Mouse (Mus musculus) G1E (cell line): Measurements from ENCODE around the gene Tenm2. TPM values are rescaled to one million over a fixed set of nuclear protein-coding genes. Genes with fewer than 3 reads are reported as not detected.

Experiments used
- ATAC-seq: 2 replicates; pipeline ENCODE4 v1.8.0; 2016; ENCODE audit warnings: mild to moderate bottlenecking; ENCODE audit not compliant: insufficient number of reproducible peaks, poor library complexity, low FRiP score, severe bottlenecking; ENCODE audit errors: extremely low read depth
- DNase-seq: peaks from one replicate; pipeline ENCODE4 v3.0.0; 2012; ENCODE audit warnings: low spot score
- H3K27me3 ChIP-seq: 2 replicates; pipeline ENCODE4 v1.6.1; 2012; ENCODE audit warnings: mild to moderate bottlenecking, low read length, inconsistent platforms; ENCODE audit not compliant: insufficient read depth
- H3K36me3 ChIP-seq: replicated peaks from 2 replicates; pipeline ENCODE3; 2012; ENCODE audit warnings: mild to moderate bottlenecking, inconsistent platforms
- H3K4me1 ChIP-seq: 2 replicates; pipeline ENCODE4 v1.6.1; 2012; ENCODE audit warnings: low read depth, low read length, inconsistent platforms, mixed read lengths; ENCODE audit not compliant: insufficient read depth
- H3K4me3 ChIP-seq: 2 replicates; pipeline ENCODE4 v1.5.1; 2012; ENCODE audit warnings: low read depth, mild to moderate bottlenecking, inconsistent platforms, low read length, moderate library complexity, mixed read lengths
- H3K9me3 ChIP-seq: replicated peaks from 2 replicates; pipeline ENCODE4 v1.6.1; 2012; ENCODE audit warnings: inconsistent platforms
- CTCF ChIP-seq: IDR thresholded peaks from 2 replicates; pipeline ENCODE4 v1.5.1; 2012; ENCODE audit warnings: low read depth, low read length, inconsistent platforms, mixed read lengths
- GATA1 ChIP-seq: IDR thresholded peaks from 2 replicates; pipeline ENCODE4 v1.6.1; 2012; ENCODE audit warnings: borderline replicate concordance, low read length, inconsistent platforms, mixed read lengths
- GATA2 ChIP-seq: IDR thresholded peaks from 2 replicates; pipeline ENCODE4 v1.6.1; 2012; ENCODE audit warnings: low read depth, low read length, inconsistent platforms, borderline replicate concordance
- POLR2AphosphoS5 ChIP-seq: IDR thresholded peaks from 2 replicates; pipeline ENCODE4 v1.6.1; 2012; ENCODE audit warnings: low read depth, low read length, inconsistent platforms; ENCODE audit not compliant: insufficient replicate concordance
- TAL1 ChIP-seq: conservative IDR thresholded peaks from 2 replicates; pipeline ENCODE4 v1.6.1; 2012; ENCODE audit warnings: low read depth, low read length, inconsistent platforms, mixed read lengths
- polyA plus RNA-seq: library from polyadenylated mRNA; stranded (reverse); fragments of >175 nt; gene quantifications from 2 replicates; pipeline ENCODE4 v1.2.3, GENCODE M21; 2012
- total RNA-seq, 2 experiments: library from RNA; stranded (forward) in 1 of 2; stranded (reverse) in 1 of 2; fragments of 200-1000 nt in 1 of 2; fragments of >200 nt in 1 of 2; fragmentation: Nextera tagmentation in 1 of 2; gene quantifications; 2 replicates each; pipeline ENCODE4 v1.2.3; 2014 to 2017

The Tenm2 gene
- total and polyA plus RNA-seq, 3 experiments: 0.44 TPM; not detected in 2

- Histone ChIP-seq H3K4me1 (no peaks in the 10 kb centered on the region), H3K36me3 (no peaks in the 10 kb centered on the region), H3K4me3 (no peak overlapping the region), H3K9me3 (peaks cover 68% of the 10 kb centered on the region), H3K27me3 (no peaks in the 10 kb centered on the region)
- DNase-seq (no peak), ATAC-seq (no peak)
- no peak for TF ChIP-seq TAL1
- TF ChIP-seq POLR2AphosphoS5: no peak
- TF ChIP-seq CTCF: no peak
- no peak for TF ChIP-seq GATA2
- TF ChIP-seq GATA1: no peak
These were observed 1199.6 kb downstream of the Tenm2 start for GRCm38 (mm10) chr11:36036061-36036695.

- ATAC-seq (no peak), DNase-seq (no peak)
- no peaks in the 10 kb centered on the region for H3K27me3 ChIP-seq
- H3K9me3 ChIP-seq: peaks cover 73% of the 10 kb centered on the region
- H3K4me3 ChIP-seq: no peak overlapping the region
- H3K4me1 ChIP-seq: no peaks in the 10 kb centered on the region
- TF ChIP-seq CTCF: no peak
- TF ChIP-seq GATA2: no peak
- no peak for TF ChIP-seq TAL1
- TF ChIP-seq POLR2AphosphoS5: no peak
- no peak for TF ChIP-seq GATA1
- H3K36me3 ChIP-seq: no peaks in the 10 kb centered on the region
These were observed 1204.0 kb downstream of the Tenm2 start for GRCm38 (mm10) chr11:36031751-36032150.

- H3K36me3 ChIP-seq: no peaks in the 10 kb centered on the region
- TF ChIP-seq GATA1 (no peak), CTCF (no peak), TAL1 (no peak), POLR2AphosphoS5 (no peak), GATA2 (no peak)
- no peak overlapping the region for H3K4me3 ChIP-seq
- ATAC-seq (no peak), DNase-seq (no peak)
- no peaks in the 10 kb centered on the region for H3K27me3 ChIP-seq
- peaks cover 51% of the 10 kb centered on the region for H3K9me3 ChIP-seq
- no peaks in the 10 kb centered on the region for H3K4me1 ChIP-seq
These were observed 1215.8 kb downstream of the Tenm2 start for GRCm38 (mm10) chr11:36020009-36020408.

- ATAC-seq (no peak), DNase-seq (no peak)
These were observed 1222.6 kb downstream of the Tenm2 start for GRCm38 (mm10) chr11:36013179-36013578.

GRCm38 (mm10) chr11:36009281-36010208 is 1226.2 kb downstream of the Tenm2 start:
- peaks cover 52% of the 10 kb centered on the region for H3K9me3 ChIP-seq
- H3K36me3 ChIP-seq: no peaks in the 10 kb centered on the region
- no peak for TF ChIP-seq POLR2AphosphoS5
- no peak for TF ChIP-seq CTCF
- no peak for TF ChIP-seq TAL1
- no peak for TF ChIP-seq GATA1
- H3K4me3 ChIP-seq: no peak overlapping the region
- no peaks in the 10 kb centered on the region for H3K4me1 ChIP-seq
- ATAC-seq: no peak; the same call in 1 of the 2 replicates
- H3K27me3 ChIP-seq: no peaks in the 10 kb centered on the region
- DNase-seq: no peak

More at GRCm38 (mm10) chr11:36013179-36013578, 1222.6 kb downstream of the Tenm2 start:
- no peaks in the 10 kb centered on the region for H3K27me3 ChIP-seq
- H3K36me3 ChIP-seq: no peaks in the 10 kb centered on the region
- H3K4me3 ChIP-seq: no peak overlapping the region
- peaks cover 60% of the 10 kb centered on the region for H3K9me3 ChIP-seq
- TF ChIP-seq POLR2AphosphoS5 (no peak), CTCF (no peak), GATA2 (no peak), GATA1 (no peak), TAL1 (no peak)
- H3K4me1 ChIP-seq: no peaks in the 10 kb centered on the region

GRCm38 (mm10) chr11:36002900-36003299 is 1232.9 kb downstream of the Tenm2 start:
- H3K36me3 ChIP-seq: no peaks in the 10 kb centered on the region
- H3K4me3 ChIP-seq: no peak overlapping the region
- DNase-seq (no peak), ATAC-seq (no peak)
- no peak for TF ChIP-seq POLR2AphosphoS5
- TF ChIP-seq CTCF: no peak
- TF ChIP-seq GATA1: no peak
- no peak for TF ChIP-seq GATA2
- TF ChIP-seq TAL1: no peak
- no peaks in the 10 kb centered on the region for H3K4me1 ChIP-seq
- no peaks in the 10 kb centered on the region for H3K27me3 ChIP-seq
- peaks cover 56% of the 10 kb centered on the region for H3K9me3 ChIP-seq
